Mouse (Mus musculus) liver, adult (tissue): ENCODE results near the gene Aip.

ENCODE experiments used
- GATA4 ChIP-seq: IDR thresholded peaks from 2 replicates; pipeline ENCODE4 v1.6.1; 2014; ENCODE audit warnings: mild to moderate bottlenecking, low read length; ENCODE audit not compliant: insufficient replicate concordance

Gene Aip

GRCm38 (mm10) chr19:4126759-4127495 is 1.3 kb upstream of the Aip start:
- no peak for TF ChIP-seq GATA4

GRCm38 (mm10) chr19:4124432-4124831 is 1.2 kb downstream of the Aip start:
- no peak for TF ChIP-seq GATA4

GRCm38 (mm10) chr19:4122411-4123370 is 3.0 kb downstream of the Aip start:
- TF ChIP-seq GATA4: no peak

- TF ChIP-seq GATA4: no peak; the same call in 1 of the 2 replicates
Measured at GRCm38 (mm10) chr19:4121097-4121805, 4.4 kb downstream of the Aip start.

GRCm38 (mm10) chr19:4120496-4120895 is 5.2 kb downstream of the Aip start:
- no peak for TF ChIP-seq GATA4

- TF ChIP-seq GATA4: no peak
Measured at GRCm38 (mm10) chr19:4119716-4120487, 5.8 kb downstream of the Aip start.

GRCm38 (mm10) chr19:4118350-4118749 is 7.3 kb downstream of the Aip start:
- no peak for TF ChIP-seq GATA4

- TF ChIP-seq GATA4: no peak
Measured at GRCm38 (mm10) chr19:4117006-4117405, 8.7 kb downstream of the Aip start.

- no peak for TF ChIP-seq GATA4
Measured at GRCm38 (mm10) chr19:4115816-4116215, 9.8 kb downstream of the Aip start.

GRCm38 (mm10) chr19:4115144-4115543 is 10.5 kb downstream of the Aip start:
- no peak for TF ChIP-seq GATA4

GRCm38 (mm10) chr19:4114551-4114950 is 11.1 kb downstream of the Aip start:
- TF ChIP-seq GATA4: no peak

GRCm38 (mm10) chr19:4113806-4114230 is 11.8 kb downstream of the Aip start:
- no peak for TF ChIP-seq GATA4

- no peak for TF ChIP-seq GATA4
Measured at GRCm38 (mm10) chr19:4113186-4113805, 12.4 kb downstream of the Aip start.
